Mouse (Mus musculus): ENCODE measurements around the gene Kctd14. TPM values are rescaled to one million over a fixed set of nuclear protein-coding genes. Genes with fewer than 3 reads are reported as not detected.

Kctd14 gene
- 1.6 and 2.2 TPM in 2 replicates for total RNA-seq (2023)

DNA sequence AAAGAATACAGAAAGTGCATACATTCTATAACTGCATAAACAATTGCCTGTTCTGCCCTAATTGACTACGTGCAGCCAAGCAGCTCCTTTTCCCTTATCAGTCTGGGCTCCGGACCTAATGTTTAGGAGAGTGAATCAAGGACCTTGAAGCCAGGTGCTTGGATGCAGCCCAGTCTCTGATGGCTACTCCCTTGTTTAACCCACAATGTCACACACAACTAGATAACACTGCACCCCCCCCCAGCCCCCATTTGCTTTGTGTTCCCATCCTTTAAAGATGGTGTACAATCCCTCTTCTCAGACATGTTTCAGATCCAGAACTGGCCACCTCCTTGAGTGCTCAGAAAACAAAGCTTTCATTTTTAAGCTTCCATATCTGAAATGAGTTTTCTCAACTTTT is at the start of gene Kctd14:
Gene Kctd14, plus strand, starts transcription at position 301 of the 400 bp plus-strand sequence.

DNA sequence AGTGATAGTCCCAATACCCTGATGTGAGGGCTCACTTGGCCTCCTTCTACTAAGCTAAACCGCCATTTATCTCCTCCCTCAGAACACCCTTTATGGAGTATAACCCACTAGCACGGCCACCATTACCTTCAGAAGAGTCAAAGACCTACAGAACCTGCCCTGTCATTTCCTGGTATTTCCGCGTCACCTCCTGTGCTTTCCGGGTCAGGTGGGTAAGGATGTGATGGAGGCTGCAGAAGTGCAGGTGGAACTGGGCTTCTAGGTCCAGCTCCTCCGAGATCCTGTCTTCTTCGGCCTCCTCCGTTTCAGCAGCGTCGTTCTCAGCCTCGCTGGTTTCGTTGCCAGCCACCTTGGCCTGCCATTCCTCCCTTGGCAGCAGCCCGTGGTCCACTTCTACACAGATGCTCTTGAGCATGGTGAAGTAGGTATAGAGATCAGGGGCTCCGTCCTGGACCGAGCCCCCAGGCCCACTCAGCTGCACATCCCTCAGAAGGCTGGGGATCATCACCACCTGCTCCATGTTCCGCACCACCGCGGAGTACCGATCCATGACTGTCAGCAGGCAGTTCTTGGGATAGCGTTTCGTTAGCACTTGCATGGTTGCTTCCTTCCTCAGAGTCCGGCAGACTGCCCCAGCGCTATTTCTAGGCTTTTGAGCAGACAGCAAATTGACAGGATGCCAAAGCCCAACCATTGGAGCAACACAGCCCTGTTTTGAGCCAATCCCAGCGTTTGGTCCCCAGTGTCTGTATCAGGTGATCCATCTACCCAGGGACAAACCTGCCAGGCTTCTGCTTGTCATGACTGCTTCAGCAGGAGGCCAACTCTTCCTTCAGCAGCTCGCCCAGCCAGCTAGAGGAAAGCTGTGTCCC is 34.0 kb upstream of the Kctd14 start, which contains the start of gene Thrsp:
Gene Thrsp, minus strand, starts transcription at position 825 of the 872 bp plus-strand sequence.

DNA sequence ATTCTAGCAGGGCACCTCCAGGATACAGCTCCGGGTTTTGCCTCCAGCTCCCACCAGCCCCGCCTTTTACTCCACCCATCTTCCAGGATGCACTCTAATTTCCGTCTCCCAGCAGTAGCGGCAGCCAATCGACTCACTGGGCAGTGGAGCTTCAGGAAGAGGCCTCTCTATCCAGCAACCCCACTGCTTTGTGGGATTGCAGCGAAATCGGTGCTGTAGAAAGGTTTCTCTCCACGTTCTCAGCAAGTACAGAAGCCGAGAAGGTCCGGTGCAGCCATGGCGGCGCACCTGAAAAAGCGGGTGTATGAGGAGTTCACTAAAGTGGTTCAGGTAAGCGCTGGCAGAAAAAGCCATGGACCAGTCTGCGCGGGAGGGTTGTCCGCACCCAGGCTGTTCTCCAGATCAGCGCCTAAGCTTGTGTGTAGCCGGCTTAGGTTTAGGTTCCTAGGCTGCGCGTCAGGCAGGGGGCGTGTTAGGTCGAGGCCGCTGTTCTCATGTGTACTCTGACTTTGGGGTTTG is 29.8 kb downstream of the Kctd14 start, which contains the start of gene Ints4:
Gene Ints4, plus strand, starts transcription at position 136 of the 519 bp plus-strand sequence.

Other genes with a start within 250 kb of the Kctd14 start
- 0.91 and 1.5 TPM in 2 replicates for gene Usp35, start 119.3 kb upstream of the Kctd14 start, total RNA-seq (2023)
- gene Kctd21, start 119.0 kb upstream of the Kctd14 start, total RNA-seq (2023), result 0.51 and 1.1 TPM in 2 replicates
- gene Alg8, start 79.7 kb upstream of the Kctd14 start, total RNA-seq (2023), result 7.2 and 8.5 TPM in 2 replicates
- 37.7 and 45.9 TPM in 2 replicates for gene Ndufc2, start 51.3 kb upstream of the Kctd14 start, total RNA-seq (2023)
- gene Thrsp, start 33.6 kb upstream of the Kctd14 start, total RNA-seq (2023), result not detected in 2 replicates
- gene Ints4, start 29.6 kb downstream of the Kctd14 start, total RNA-seq (2023), result 22.8 and 25.9 TPM in 2 replicates
- gene Aamdc, start 128.2 kb downstream of the Kctd14 start, total RNA-seq (2023), result 4.0 and 5.4 TPM in 2 replicates
- gene Rsf1, start 128.6 kb downstream of the Kctd14 start, total RNA-seq (2023), result 37.7 and 56.5 TPM in 2 replicates
- gene Clns1a, start 245.3 kb downstream of the Kctd14 start, total RNA-seq (2023), result 25.3 and 25.6 TPM in 2 replicates